8 mouse cellular contexts compared by ENCODE assay signal in genomic region chr5:124165622-124166570, GRCm38 (mm10). TPM values are rescaled to one million over a fixed set of nuclear protein-coding genes. Genes with fewer than 3 reads are reported as not detected.
DNase-seq lines count a peak whose midpoint lies in the region; ATAC-seq lines count a peak whose summit lies in the region.

No protein-coding gene starts in this region.

- no peak overlapping the region; the same call in 1 of the 2 replicates for H3K9ac ChIP-seq in forebrain, embryonic 11.5 days (ENCODE audit: low read length)
- no peak overlapping the region; the same call in 1 of the 2 replicates for H3K9ac ChIP-seq in embryonic facial prominence, embryonic 15.5 days
- 0 out of 2 replicates have a peak overlapping the region, but pooled peaks have one; percentile 12 for H3K9ac ChIP-seq in midbrain, embryonic 11.5 days (ENCODE audit: low read length)

- ATAC-seq in forebrain, embryonic 11.5 days (replicated peaks; ENCODE audit: low FRiP score) = no peak
- ATAC-seq in embryonic facial prominence, embryonic 15.5 days (ENCODE audit: insufficient number of reproducible peaks, low FRiP score, low TSS enrichment, low read depth) = peak; percentile 72
- no peak for ATAC-seq in midbrain, embryonic 11.5 days (ENCODE audit: low FRiP score)

- 63% methylated on average over 15 of the region's 15 CpGs for WGBS in forebrain, embryonic 10.5 days
- 57% methylated on average over 15 of the region's 15 CpGs for WGBS in forebrain, embryonic 11.5 days
- WGBS in embryonic facial prominence, embryonic 15.5 days = 30% methylated on average over 15 of the region's 15 CpGs
- 58% methylated on average over 15 of the region's 15 CpGs for WGBS in midbrain, embryonic 11.5 days

- H3K9me3 ChIP-seq in forebrain, embryonic 10.5 days = no peaks in the 10 kb centered on the region
- H3K9me3 ChIP-seq in forebrain, embryonic 11.5 days (ENCODE audit: control insufficient read depth, low read length) = no peaks in the 10 kb centered on the region
- no peaks in the 10 kb centered on the region for H3K9me3 ChIP-seq in embryonic facial prominence, embryonic 15.5 days (replicated peaks)
- H3K9me3 ChIP-seq in midbrain, embryonic 11.5 days (ENCODE audit: control insufficient read depth, low read length) = no peaks in the 10 kb centered on the region

- no peak overlapping the region for H3K4me2 ChIP-seq in forebrain, embryonic 11.5 days (ENCODE audit: low read depth, low read length, severe bottlenecking)
- H3K4me2 ChIP-seq in embryonic facial prominence, embryonic 15.5 days (replicated peaks) = peak overlapping the region; percentile 19; the same call in 1 of the 2 replicates
- H3K4me2 ChIP-seq in midbrain, embryonic 11.5 days = no peak overlapping the region

- H3K36me3 ChIP-seq in forebrain, embryonic 10.5 days (replicated peaks) = no peaks in the 10 kb centered on the region
- no peaks in the 10 kb centered on the region for H3K36me3 ChIP-seq in forebrain, embryonic 11.5 days (ENCODE audit: control insufficient read depth, insufficient read depth, low read length)
- no peaks in the 10 kb centered on the region for H3K36me3 ChIP-seq in embryonic facial prominence, embryonic 15.5 days
- H3K36me3 ChIP-seq in midbrain, embryonic 11.5 days (ENCODE audit: control insufficient read depth, insufficient read depth, low read length) = no peaks in the 10 kb centered on the region

- H3K27me3 ChIP-seq in forebrain, embryonic 10.5 days (ENCODE audit: poor library complexity, severe bottlenecking) = no peaks in the 10 kb centered on the region
- no peaks in the 10 kb centered on the region for H3K27me3 ChIP-seq in forebrain, embryonic 11.5 days (ENCODE audit: control insufficient read depth, insufficient read depth, low read length)
- H3K27me3 ChIP-seq in embryonic facial prominence, embryonic 15.5 days = no peaks in the 10 kb centered on the region
- H3K27me3 ChIP-seq in midbrain, embryonic 11.5 days (ENCODE audit: control insufficient read depth, insufficient read depth, low read length) = no peaks in the 10 kb centered on the region

- H3K4me1 ChIP-seq in forebrain, embryonic 10.5 days = peaks cover 76% of the 10 kb centered on the region
- peaks cover 24% of the 10 kb centered on the region for H3K4me1 ChIP-seq in forebrain, embryonic 11.5 days (replicated peaks; ENCODE audit: control insufficient read depth, insufficient read depth, low read length)
- H3K4me1 ChIP-seq in embryonic facial prominence, embryonic 15.5 days = peaks cover 64% of the 10 kb centered on the region
- H3K4me1 ChIP-seq in midbrain, embryonic 11.5 days (ENCODE audit: control insufficient read depth, insufficient read depth, low read length) = peaks cover 24% of the 10 kb centered on the region

- DNase-seq in forebrain, embryonic 10.5 days (ENCODE audit: extremely low spot score, low spot score) = no peak
- no peak for DNase-seq in forebrain, embryonic 11.5 days (ENCODE audit: low spot score)
- peak; percentile 57 for DNase-seq in CD4-positive, CD25-positive, alpha-beta regulatory T cell, adult 2 months (ENCODE audit: low read depth, low spot score)
- DNase-seq in induced T-regulatory cell, adult 2 months (ENCODE audit: low read depth) = peak; percentile 41
- no peak for DNase-seq in midbrain, embryonic 11.5 days (ENCODE audit: low spot score, missing footprints)
- peak; percentile 84 for DNase-seq in thymus, postnatal 14 days
- no peak for DNase-seq in spleen, postnatal 14 days (ENCODE audit: low spot score in 2 of 2)

- H3K4me3 ChIP-seq in forebrain, embryonic 10.5 days = no peak overlapping the region
- H3K4me3 ChIP-seq in forebrain, embryonic 11.5 days (ENCODE audit: low read depth, low read length) = no peak overlapping the region
- no peak overlapping the region for H3K4me3 ChIP-seq in embryonic facial prominence, embryonic 15.5 days (replicated peaks)
- no peak overlapping the region for H3K4me3 ChIP-seq in midbrain, embryonic 11.5 days (ENCODE audit: low read depth, low read length)

- H3K27ac ChIP-seq in forebrain, embryonic 10.5 days = peak overlapping the region; percentile 61
- no peak overlapping the region for H3K27ac ChIP-seq in forebrain, embryonic 11.5 days (ENCODE audit: low read depth, low read length)
- peak overlapping the region; percentile 84 for H3K27ac ChIP-seq in embryonic facial prominence, embryonic 15.5 days (replicated peaks)
- H3K27ac ChIP-seq in midbrain, embryonic 11.5 days (ENCODE audit: low read depth, low read length) = no peak overlapping the region

RNA-seq across cellular contexts. Expression of gene Arl6ip4, which starts 50.0 kb away (rescaled TPM):
- polyA plus RNA-seq in forebrain, embryonic 10.5 days (2016; fragmentation: Nextera tagmentation; extraction: Ambion mirVana) = 136 and 140 TPM in 2 replicates
- 108 and 110 TPM in 2 replicates for polyA plus RNA-seq in forebrain, embryonic 11.5 days (2014; fragmentation: Nextera tagmentation; extraction: Ambion mirVana)
- 96.2 and 103 TPM in 2 replicates for polyA plus RNA-seq in embryonic facial prominence, embryonic 15.5 days (2015; fragmentation: Nextera tagmentation; extraction: Ambion mirVana)
- polyA plus RNA-seq in midbrain, embryonic 11.5 days (2014; fragmentation: Nextera tagmentation; extraction: Ambion mirVana) = 89.3 and 95.5 TPM in 2 replicates

RNA-seq across cellular contexts. Expression of gene Ogfod2, which starts 53.8 kb away (rescaled TPM):
- 16.8 and 17.8 TPM in 2 replicates for polyA plus RNA-seq in forebrain, embryonic 10.5 days (2016; fragmentation: Nextera tagmentation; extraction: Ambion mirVana)
- 14.5 and 15.8 TPM in 2 replicates for polyA plus RNA-seq in forebrain, embryonic 11.5 days (2014; fragmentation: Nextera tagmentation; extraction: Ambion mirVana)
- polyA plus RNA-seq in embryonic facial prominence, embryonic 15.5 days (2015; fragmentation: Nextera tagmentation; extraction: Ambion mirVana) = 21.8 and 25.7 TPM in 2 replicates
- polyA plus RNA-seq in midbrain, embryonic 11.5 days (2014; fragmentation: Nextera tagmentation; extraction: Ambion mirVana) = 10.4 and 11.4 TPM in 2 replicates

Comparison
In these comparisons a context has a peak if more than half of its experiments do, and no peak if none do; other contexts are left out.
1. H3K27ac ChIP-seq: peak in forebrain, embryonic 10.5 days (single experiment) and embryonic facial prominence, embryonic 15.5 days (single experiment); none in forebrain, embryonic 11.5 days (single experiment) and midbrain, embryonic 11.5 days (single experiment).
2. DNase-seq: peak in CD4-positive, CD25-positive, alpha-beta regulatory T cell, adult 2 months (single experiment), induced T-regulatory cell, adult 2 months (single experiment) and thymus, postnatal 14 days (single experiment); none in forebrain, embryonic 10.5 days (single experiment), forebrain, embryonic 11.5 days (single experiment), midbrain, embryonic 11.5 days (single experiment) and spleen, postnatal 14 days (0 of 2).